Mouse (Mus musculus): ENCODE measurements around the gene Ntn3. TPM values are rescaled to one million over a fixed set of nuclear protein-coding genes. Genes with fewer than 3 reads are reported as not detected.

The Ntn3 gene
- polyA plus RNA-seq, 1 experiment from 2014 or later = 5.1 TPM

DNA sequence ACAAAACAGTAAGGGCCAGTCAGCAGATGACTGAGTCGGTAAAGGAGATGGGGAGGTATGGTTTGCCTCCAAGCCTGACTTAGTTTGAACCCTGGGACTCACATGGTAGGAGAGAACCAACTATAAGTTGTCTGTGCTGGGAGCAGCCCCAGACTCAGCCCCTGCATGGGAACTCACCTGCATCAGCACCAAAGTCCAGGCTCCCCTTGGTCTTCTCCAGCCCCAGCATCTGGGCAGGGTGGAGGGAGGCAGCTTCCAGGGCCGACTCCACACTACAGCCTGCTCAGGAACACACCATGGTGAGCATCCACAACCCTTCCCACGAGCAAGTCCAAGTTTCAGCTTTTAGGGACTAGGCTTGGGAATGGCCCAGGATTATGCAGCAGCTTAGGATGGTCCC, 52.9 kb downstream of the Ntn3 start:
- Histone ChIP-seq H3K9ac (no peak overlapping the region), H3K4me1 (peaks cover 8% of the 10 kb centered on the region), H3K9me3 (no peaks in the 10 kb centered on the region), H3K4me3 (no peak overlapping the region), H3K36me3 (replicated peaks) (peaks cover 7% of the 10 kb centered on the region; the same call in 1 of the 2 replicates), H3K27ac (no peak overlapping the region), H3K27me3 (replicated peaks) (no peaks in the 10 kb centered on the region), H3K4me2 (no peak overlapping the region)
- ATAC-seq (replicated peaks) = no peak
- WGBS = 90% methylated on average over 3 of the region's 3 CpGs

GRCm38 (mm10) chr17:24155742-24156141, 53.6 kb downstream of the Ntn3 start:
- H3K27me3 ChIP-seq (replicated peaks) = no peaks in the 10 kb centered on the region
- H3K27ac ChIP-seq = no peak overlapping the region
- no peak overlapping the region for H3K4me2 ChIP-seq
- H3K9me3 ChIP-seq = no peaks in the 10 kb centered on the region
- 91% methylated on average over 9 of the region's 9 CpGs for WGBS
- ATAC-seq (replicated peaks) = no peak
- peaks cover 7% of the 10 kb centered on the region for H3K4me1 ChIP-seq
- peaks cover 7% of the 10 kb centered on the region; the same call in 1 of the 2 replicates for H3K36me3 ChIP-seq (replicated peaks)
- H3K9ac ChIP-seq = no peak overlapping the region
- no peak overlapping the region for H3K4me3 ChIP-seq

GRCm38 (mm10) chr17:24154463-24154862, 54.9 kb downstream of the Ntn3 start:
- ATAC-seq (replicated peaks) = no peak
- peaks cover 7% of the 10 kb centered on the region; the same call in 1 of the 2 replicates for H3K36me3 ChIP-seq (replicated peaks)
- H3K9ac ChIP-seq = no peak overlapping the region
- H3K9me3 ChIP-seq = no peaks in the 10 kb centered on the region
- no peaks in the 10 kb centered on the region for H3K27me3 ChIP-seq (replicated peaks)
- 71% methylated on average over 3 of the region's 3 CpGs for WGBS
- no peak overlapping the region for H3K27ac ChIP-seq
- H3K4me2 ChIP-seq = no peak overlapping the region
- H3K4me3 ChIP-seq = no peak overlapping the region
- peaks cover 7% of the 10 kb centered on the region for H3K4me1 ChIP-seq

Small RNAs within 50 kb of the gene (microRNA-seq; reads per million reads assigned to microRNA genes)
- 0.74 reads per million for gene Mir5134
- gene Mir6965 = not detected

Other genes with a start within 250 kb of the Ntn3 start
- not detected in 2 replicates for gene Prss30, start 229.0 kb downstream of the Ntn3 start, polyA plus RNA-seq (2015; fragmentation: Nextera tagmentation; extraction: Ambion mirVana)
- not detected in 2 replicates for gene Prss22, start 211.4 kb downstream of the Ntn3 start, polyA plus RNA-seq (2015; fragmentation: Nextera tagmentation; extraction: Ambion mirVana)
- gene Prss27, start 171.4 kb downstream of the Ntn3 start, polyA plus RNA-seq (2015; fragmentation: Nextera tagmentation; extraction: Ambion mirVana) = 0.36 and 0.44 TPM in 2 replicates
- gene Kctd5, start 136.0 kb downstream of the Ntn3 start, polyA plus RNA-seq (2015; fragmentation: Nextera tagmentation; extraction: Ambion mirVana) = 73.4 and 77.9 TPM in 2 replicates
- gene Pdpk1, start 58.6 kb downstream of the Ntn3 start, polyA plus RNA-seq (2015; fragmentation: Nextera tagmentation; extraction: Ambion mirVana) = 69.8 and 75.5 TPM in 2 replicates
- 32.1 and 39.6 TPM in 2 replicates for gene Amdhd2, start 45.8 kb downstream of the Ntn3 start, polyA plus RNA-seq (2015; fragmentation: Nextera tagmentation; extraction: Ambion mirVana)
- 1,357 and 1,392 TPM in 2 replicates for gene Atp6v0c, start 39.8 kb downstream of the Ntn3 start, polyA plus RNA-seq (2015; fragmentation: Nextera tagmentation; extraction: Ambion mirVana)
- gene Tbc1d24, start 4.0 kb downstream of the Ntn3 start, polyA plus RNA-seq (2015; fragmentation: Nextera tagmentation; extraction: Ambion mirVana) = 28.7 and 30.7 TPM in 2 replicates
- 12.1 and 12.5 TPM in 2 replicates for gene Tedc2, start 11.3 kb upstream of the Ntn3 start, polyA plus RNA-seq (2015; fragmentation: Nextera tagmentation; extraction: Ambion mirVana)
- 13.9 and 15.1 TPM in 2 replicates for gene Ccnf, start 42.0 kb upstream of the Ntn3 start, polyA plus RNA-seq (2015; fragmentation: Nextera tagmentation; extraction: Ambion mirVana)
- 0.41 and 0.65 TPM in 2 replicates for gene Abca17, start 141.5 kb upstream of the Ntn3 start, polyA plus RNA-seq (2015; fragmentation: Nextera tagmentation; extraction: Ambion mirVana)
- gene Abca3, start 142.4 kb upstream of the Ntn3 start, polyA plus RNA-seq (2015; fragmentation: Nextera tagmentation; extraction: Ambion mirVana) = 32.4 and 34.6 TPM in 2 replicates
- 364 and 368 TPM in 2 replicates for gene Rnps1, start 205.0 kb upstream of the Ntn3 start, polyA plus RNA-seq (2015; fragmentation: Nextera tagmentation; extraction: Ambion mirVana)
- gene Eci1, start 217.1 kb upstream of the Ntn3 start, polyA plus RNA-seq (2015; fragmentation: Nextera tagmentation; extraction: Ambion mirVana) = 35.4 and 36.4 TPM in 2 replicates
- 7.3 and 9.6 TPM in 2 replicates for gene Dnase1l2, start 233.6 kb upstream of the Ntn3 start, polyA plus RNA-seq (2015; fragmentation: Nextera tagmentation; extraction: Ambion mirVana)

Measured in midbrain, embryonic 15.5 days (tissue).